Mouse (Mus musculus): ENCODE measurements around the gene Slc2a3. TPM values are rescaled to one million over a fixed set of nuclear protein-coding genes. Genes with fewer than 3 reads are reported as not detected.

Slc2a3 gene
- polyA plus RNA-seq, 1 experiment from 2014 or later: 24.4 TPM

DNA sequence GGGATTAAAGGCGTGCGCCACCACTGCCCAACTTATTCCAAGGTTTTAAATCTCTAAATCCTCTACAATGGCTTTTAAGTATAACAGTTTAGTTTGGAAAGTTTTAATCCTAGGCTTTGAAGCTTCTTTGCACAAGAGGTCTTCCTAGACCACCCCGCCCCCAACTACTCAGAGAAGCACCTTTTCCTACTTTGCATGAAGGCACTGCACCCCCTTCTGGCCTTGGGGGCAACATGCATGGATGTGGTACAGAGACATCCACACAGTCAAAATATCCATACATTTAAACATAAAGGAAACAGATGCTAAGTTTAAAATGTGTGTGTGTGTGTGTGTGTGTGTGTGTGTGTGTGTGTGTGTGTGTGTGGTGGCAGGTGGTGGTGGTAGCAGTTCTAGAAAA, 16.6 kb downstream of the Slc2a3 start:
- no peaks in the 10 kb centered on the region for H3K4me1 ChIP-seq (ENCODE audit: control insufficient read depth, insufficient read depth, low read length)
- H3K9ac ChIP-seq (ENCODE audit: low read length): no peak overlapping the region
- H3K36me3 ChIP-seq (ENCODE audit: control insufficient read depth, insufficient read depth, low read length): no peaks in the 10 kb centered on the region
- no peak overlapping the region for H3K4me2 ChIP-seq
- H3K4me3 ChIP-seq (ENCODE audit: low read depth, low read length): no peak overlapping the region
- WGBS: 99% methylated on average over 3 of the region's 3 CpGs
- H3K9me3 ChIP-seq (ENCODE audit: control insufficient read depth, low read length): no peaks in the 10 kb centered on the region
- H3K27me3 ChIP-seq (ENCODE audit: control insufficient read depth, insufficient read depth, low read length): no peaks in the 10 kb centered on the region
- ATAC-seq (ENCODE audit: low FRiP score) (no peak), DNase-seq (ENCODE audit: low spot score, missing footprints) (no peak)
- no peak overlapping the region for H3K27ac ChIP-seq (ENCODE audit: low read depth, low read length)

DNA sequence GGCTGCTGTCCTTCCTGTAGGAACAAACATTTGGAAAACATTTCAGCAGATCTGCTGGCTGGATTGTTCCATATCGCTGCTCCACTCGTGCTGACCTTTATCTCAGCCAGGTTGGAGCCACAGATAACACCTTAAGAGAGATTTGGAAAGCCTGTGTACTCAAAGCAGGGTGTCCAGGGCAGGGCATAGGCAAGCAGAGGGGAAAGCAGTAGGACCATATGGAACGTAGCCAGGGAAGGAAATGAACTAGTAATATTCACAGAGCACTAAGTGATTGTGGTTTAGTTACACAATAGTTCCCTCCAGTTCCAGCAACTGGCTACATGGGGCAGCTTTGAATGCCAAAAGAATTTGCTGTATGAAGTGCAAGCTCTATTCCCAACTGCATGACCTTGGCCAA, 19.3 kb downstream of the Slc2a3 start:
- no peaks in the 10 kb centered on the region for H3K27me3 ChIP-seq (ENCODE audit: control insufficient read depth, insufficient read depth, low read length)
- H3K9me3 ChIP-seq (ENCODE audit: control insufficient read depth, low read length): no peaks in the 10 kb centered on the region
- no peaks in the 10 kb centered on the region for H3K36me3 ChIP-seq (ENCODE audit: control insufficient read depth, insufficient read depth, low read length)
- DNase-seq (ENCODE audit: low spot score, missing footprints) (no peak), ATAC-seq (ENCODE audit: low FRiP score) (no peak)
- H3K9ac ChIP-seq (ENCODE audit: low read length): no peak overlapping the region
- WGBS: 87% methylated on average over 3 of the region's 3 CpGs
- H3K4me2 ChIP-seq: no peak overlapping the region
- no peaks in the 10 kb centered on the region for H3K4me1 ChIP-seq (ENCODE audit: control insufficient read depth, insufficient read depth, low read length)
- H3K4me3 ChIP-seq (ENCODE audit: low read depth, low read length): no peak overlapping the region
- no peak overlapping the region for H3K27ac ChIP-seq (ENCODE audit: low read depth, low read length)

DNA sequence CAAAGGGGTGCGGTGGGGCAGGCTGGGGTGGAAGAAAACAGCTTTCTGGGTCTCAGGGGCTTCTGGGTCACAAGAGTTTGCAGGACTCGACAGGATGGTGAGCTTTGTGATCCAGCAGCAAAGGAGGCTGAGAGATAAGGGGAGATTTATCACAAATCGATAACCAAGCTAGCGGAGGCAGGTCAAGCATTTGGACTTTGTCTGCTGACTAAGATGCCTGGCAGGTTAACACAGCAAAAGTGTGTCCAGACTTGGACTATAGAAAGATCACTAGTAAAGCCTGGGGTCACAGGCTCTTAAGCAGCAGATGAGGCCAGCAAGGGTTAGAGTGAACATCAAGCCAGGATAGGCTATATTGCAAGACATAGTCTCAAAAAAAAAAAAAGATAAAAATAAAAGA, 20.3 kb downstream of the Slc2a3 start:
- Histone ChIP-seq H3K4me3 (ENCODE audit: low read depth, low read length) (no peak overlapping the region), H3K36me3 (ENCODE audit: control insufficient read depth, insufficient read depth, low read length) (no peaks in the 10 kb centered on the region), H3K27me3 (ENCODE audit: control insufficient read depth, insufficient read depth, low read length) (no peaks in the 10 kb centered on the region), H3K4me1 (ENCODE audit: control insufficient read depth, insufficient read depth, low read length) (no peaks in the 10 kb centered on the region), H3K9ac (ENCODE audit: low read length) (no peak overlapping the region), H3K9me3 (ENCODE audit: control insufficient read depth, low read length) (no peaks in the 10 kb centered on the region), H3K27ac (ENCODE audit: low read depth, low read length) (no peak overlapping the region), H3K4me2 (no peak overlapping the region)
- 79% methylated on average over 4 of the region's 4 CpGs for WGBS
- ATAC-seq (ENCODE audit: low FRiP score) (no peak), DNase-seq (ENCODE audit: low spot score, missing footprints) (no peak)

DNA sequence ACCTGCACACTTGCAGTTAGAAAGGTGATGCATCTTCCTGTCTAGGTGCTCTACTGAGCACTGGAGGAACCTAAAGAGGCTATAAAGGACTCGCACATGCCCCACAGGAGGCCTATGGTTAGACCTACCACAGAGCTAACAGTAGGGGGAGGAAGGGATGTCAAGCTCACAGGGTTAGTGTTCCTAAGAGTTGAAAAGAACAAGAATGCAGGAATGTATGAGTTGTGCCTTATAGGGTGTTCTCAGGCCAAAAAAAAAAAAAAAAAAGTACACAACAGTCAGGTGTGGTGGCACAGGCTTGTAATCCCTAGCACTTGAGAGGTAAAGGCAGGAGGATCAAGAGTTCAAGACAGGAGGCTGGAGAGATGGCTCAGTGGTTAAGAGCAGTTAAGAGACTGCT, 21.5 kb downstream of the Slc2a3 start:
- H3K4me2 ChIP-seq: no peak overlapping the region
- H3K9ac ChIP-seq (ENCODE audit: low read length): no peak overlapping the region
- H3K4me3 ChIP-seq (ENCODE audit: low read depth, low read length): no peak overlapping the region
- no peaks in the 10 kb centered on the region for H3K27me3 ChIP-seq (ENCODE audit: control insufficient read depth, insufficient read depth, low read length)
- H3K36me3 ChIP-seq (ENCODE audit: control insufficient read depth, insufficient read depth, low read length): no peaks in the 10 kb centered on the region
- WGBS: 42% methylated on average over 1 of the region's 1 CpGs
- ATAC-seq (ENCODE audit: low FRiP score) (no peak), DNase-seq (ENCODE audit: low spot score, missing footprints) (no peak)
- no peaks in the 10 kb centered on the region for H3K4me1 ChIP-seq (ENCODE audit: control insufficient read depth, insufficient read depth, low read length)
- H3K27ac ChIP-seq (ENCODE audit: low read depth, low read length): no peak overlapping the region
- H3K9me3 ChIP-seq (ENCODE audit: control insufficient read depth, low read length): no peaks in the 10 kb centered on the region

DNA sequence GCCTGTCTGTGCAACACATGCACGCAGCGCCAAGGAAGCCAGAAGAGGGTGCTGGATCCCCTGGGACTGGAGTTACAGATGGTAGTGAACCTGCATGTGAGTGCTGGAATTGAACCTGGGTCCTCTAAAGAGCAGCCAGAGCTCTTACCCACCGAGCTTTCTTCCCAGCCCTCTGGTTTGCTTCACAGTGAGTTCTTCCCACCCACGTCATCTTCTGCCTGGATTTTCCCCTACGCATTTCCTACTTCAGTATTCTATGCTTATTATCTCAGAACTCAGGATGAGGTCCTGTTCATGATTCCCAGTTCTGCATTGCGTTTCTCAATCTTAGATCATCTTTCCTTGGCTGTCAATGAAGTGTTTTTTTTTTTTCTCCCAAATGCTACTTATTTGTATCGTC, 25.4 kb downstream of the Slc2a3 start:
- H3K4me3 ChIP-seq (ENCODE audit: low read depth, low read length): no peak overlapping the region
- H3K36me3 ChIP-seq (ENCODE audit: control insufficient read depth, insufficient read depth, low read length): no peaks in the 10 kb centered on the region
- H3K27me3 ChIP-seq (ENCODE audit: control insufficient read depth, insufficient read depth, low read length): no peaks in the 10 kb centered on the region
- no peaks in the 10 kb centered on the region for H3K9me3 ChIP-seq (ENCODE audit: control insufficient read depth, low read length)
- no peak overlapping the region for H3K9ac ChIP-seq (ENCODE audit: low read length)
- H3K4me2 ChIP-seq: no peak overlapping the region
- DNase-seq (ENCODE audit: low spot score, missing footprints): no peak
- H3K4me1 ChIP-seq (ENCODE audit: control insufficient read depth, insufficient read depth, low read length): no peaks in the 10 kb centered on the region
- WGBS: 82% methylated on average over 7 of the region's 7 CpGs
- ATAC-seq (ENCODE audit: low FRiP score): no peak
- no peak overlapping the region for H3K27ac ChIP-seq (ENCODE audit: low read depth, low read length)

DNA sequence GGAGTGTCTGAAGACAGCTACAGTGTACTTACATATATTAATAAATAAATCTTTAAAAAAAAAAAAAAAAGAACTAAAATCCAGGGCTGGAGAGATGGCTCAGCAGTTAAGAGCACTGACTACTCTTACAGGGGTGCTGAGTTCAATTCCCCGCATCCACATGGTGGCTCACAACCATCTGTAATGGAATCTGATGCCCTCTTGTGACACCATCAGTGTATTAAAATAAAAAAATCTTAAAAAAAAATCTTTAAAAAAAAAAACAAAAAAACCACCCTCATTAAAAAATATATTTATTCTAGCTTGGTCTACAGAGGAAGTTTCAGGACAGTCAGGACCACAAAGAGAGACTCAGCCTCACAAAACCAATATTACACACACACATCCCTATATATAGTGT, 27.1 kb downstream of the Slc2a3 start:
- H3K9me3 ChIP-seq (ENCODE audit: control insufficient read depth, low read length): no peaks in the 10 kb centered on the region
- no peak overlapping the region for H3K4me3 ChIP-seq (ENCODE audit: low read depth, low read length)
- peaks cover 5% of the 10 kb centered on the region; the same call in 1 of the 2 replicates for H3K4me1 ChIP-seq (ENCODE audit: control insufficient read depth, insufficient read depth, low read length)
- no peaks in the 10 kb centered on the region for H3K27me3 ChIP-seq (ENCODE audit: control insufficient read depth, insufficient read depth, low read length)
- H3K9ac ChIP-seq (ENCODE audit: low read length): no peak overlapping the region
- no peaks in the 10 kb centered on the region for H3K36me3 ChIP-seq (ENCODE audit: control insufficient read depth, insufficient read depth, low read length)
- ATAC-seq (ENCODE audit: low FRiP score) (no peak), DNase-seq (ENCODE audit: low spot score, missing footprints) (no peak)
- H3K27ac ChIP-seq (ENCODE audit: low read depth, low read length): no peak overlapping the region
- no peak overlapping the region for H3K4me2 ChIP-seq
- WGBS: 90% methylated on average over 1 of the region's 1 CpGs

DNA sequence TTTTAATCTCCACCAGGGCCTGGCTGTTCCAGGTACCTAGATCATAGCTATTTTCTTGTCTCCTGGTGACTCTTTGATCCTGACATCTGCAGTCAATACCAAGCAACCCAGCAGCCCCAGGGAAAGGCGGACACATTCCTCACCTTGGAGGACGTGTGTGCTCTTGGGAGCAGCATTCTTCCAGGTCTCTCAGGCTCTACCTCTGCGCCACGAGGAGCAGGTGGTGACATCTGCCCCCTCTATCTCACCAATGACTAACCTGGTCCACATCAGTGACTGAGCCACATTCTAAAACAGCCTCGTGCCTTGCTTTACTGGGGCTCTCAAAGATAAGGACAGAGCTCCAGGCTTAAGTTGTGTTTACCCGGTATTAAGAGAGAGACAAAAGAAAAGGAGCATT, 28.7 kb downstream of the Slc2a3 start:
- no peak overlapping the region for H3K4me3 ChIP-seq (ENCODE audit: low read depth, low read length)
- ATAC-seq (ENCODE audit: low FRiP score) (no peak), DNase-seq (ENCODE audit: low spot score, missing footprints) (no peak)
- H3K9me3 ChIP-seq (ENCODE audit: control insufficient read depth, low read length): no peaks in the 10 kb centered on the region
- no peak overlapping the region for H3K9ac ChIP-seq (ENCODE audit: low read length)
- H3K27ac ChIP-seq (ENCODE audit: low read depth, low read length): no peak overlapping the region
- H3K4me1 ChIP-seq (ENCODE audit: control insufficient read depth, insufficient read depth, low read length): peaks cover 5% of the 10 kb centered on the region; the same call in 1 of the 2 replicates
- 57% methylated on average over 6 of the region's 6 CpGs for WGBS
- H3K4me2 ChIP-seq: no peak overlapping the region
- no peaks in the 10 kb centered on the region for H3K27me3 ChIP-seq (ENCODE audit: control insufficient read depth, insufficient read depth, low read length)
- H3K36me3 ChIP-seq (ENCODE audit: control insufficient read depth, insufficient read depth, low read length): no peaks in the 10 kb centered on the region

DNA sequence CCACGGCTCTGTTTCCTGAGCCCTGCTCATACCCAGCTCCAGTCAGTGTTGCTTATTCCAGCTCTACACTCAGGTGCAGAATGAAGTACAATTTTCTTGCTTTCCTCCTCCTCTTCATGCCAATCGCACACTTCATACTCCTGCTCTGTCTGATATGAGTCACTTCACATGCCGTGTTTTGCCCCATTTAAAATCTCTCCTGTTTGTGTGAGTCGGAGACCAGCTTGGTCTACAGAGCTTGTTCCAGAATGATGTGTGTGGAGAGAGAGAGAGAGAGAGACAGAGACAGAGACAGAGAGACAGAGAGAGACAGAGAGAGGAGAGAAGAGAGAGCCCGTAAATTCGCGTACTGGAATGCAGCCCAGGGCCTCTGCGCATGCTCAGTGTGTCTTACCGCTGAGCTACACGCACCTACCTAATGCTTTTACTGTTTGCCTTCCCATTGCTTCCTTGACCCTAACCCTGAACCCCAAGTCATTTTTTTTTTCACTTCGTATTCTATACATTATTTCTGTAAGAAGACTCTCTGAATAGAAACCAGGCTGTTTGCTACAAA, 30.6 kb downstream of the Slc2a3 start:
- ATAC-seq (ENCODE audit: low FRiP score) (no peak), DNase-seq (ENCODE audit: low spot score, missing footprints) (no peak)
- WGBS: 91% methylated on average over 11 of the region's 11 CpGs
- no peaks in the 10 kb centered on the region for H3K27me3 ChIP-seq (ENCODE audit: control insufficient read depth, insufficient read depth, low read length)
- H3K36me3 ChIP-seq (ENCODE audit: control insufficient read depth, insufficient read depth, low read length): no peaks in the 10 kb centered on the region
- H3K4me2 ChIP-seq: no peak overlapping the region
- no peak overlapping the region for H3K9ac ChIP-seq (ENCODE audit: low read length)
- no peak overlapping the region for H3K27ac ChIP-seq (ENCODE audit: low read depth, low read length)
- no peaks in the 10 kb centered on the region for H3K9me3 ChIP-seq (ENCODE audit: control insufficient read depth, low read length)
- no peak overlapping the region for H3K4me3 ChIP-seq (ENCODE audit: low read depth, low read length)
- peaks cover 8% of the 10 kb centered on the region; the same call in 1 of the 2 replicates for H3K4me1 ChIP-seq (ENCODE audit: control insufficient read depth, insufficient read depth, low read length)

DNA sequence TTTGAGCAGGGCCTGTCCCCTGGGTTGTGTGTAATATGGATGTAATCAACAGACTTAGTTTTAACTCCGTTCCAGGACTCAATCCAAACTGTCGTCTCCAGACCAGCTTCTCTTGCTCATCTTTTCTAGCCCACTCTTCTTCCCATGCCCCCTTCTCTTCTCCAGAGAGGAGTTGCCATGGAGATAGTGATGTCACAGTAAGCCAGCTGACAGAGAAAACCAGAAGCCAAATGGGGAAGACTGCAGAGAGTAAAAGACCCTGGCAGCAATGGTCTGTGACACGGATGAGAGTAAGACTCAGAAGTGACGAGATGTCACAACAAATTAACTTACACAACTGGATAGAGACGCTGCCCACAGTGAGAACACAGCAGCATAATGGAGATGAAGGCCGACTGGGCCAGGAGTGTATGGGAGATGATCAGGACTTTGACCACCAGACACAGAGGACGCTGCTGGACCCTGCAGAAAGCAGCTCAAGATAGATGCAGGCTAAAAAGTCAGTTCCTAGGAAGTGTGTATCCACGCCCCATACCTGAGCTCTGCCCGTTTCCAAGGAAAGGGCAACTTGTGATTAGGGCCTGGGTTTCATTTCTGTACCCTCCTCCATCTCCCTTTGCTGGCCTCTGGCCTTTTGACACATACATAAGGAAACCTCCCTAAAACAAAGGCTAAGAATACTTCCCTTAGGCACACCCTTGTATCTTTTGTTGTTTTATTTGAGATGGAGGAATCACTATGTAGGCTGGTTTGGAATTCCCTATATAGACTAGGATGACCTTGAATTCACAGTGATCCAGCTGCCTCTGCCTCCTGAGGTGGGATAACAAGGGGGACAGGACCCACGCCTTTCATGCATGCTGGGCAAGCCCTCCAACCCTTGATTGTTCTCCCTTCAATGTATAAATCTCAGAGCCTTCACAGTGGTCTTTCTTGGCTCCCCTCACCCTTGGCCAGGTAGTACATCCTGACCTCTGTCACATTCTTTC, 31.4 kb downstream of the Slc2a3 start:
- Histone ChIP-seq H3K9me3 (ENCODE audit: control insufficient read depth, low read length) (no peaks in the 10 kb centered on the region), H3K36me3 (ENCODE audit: control insufficient read depth, insufficient read depth, low read length) (no peaks in the 10 kb centered on the region), H3K4me2 (no peak overlapping the region), H3K27me3 (ENCODE audit: control insufficient read depth, insufficient read depth, low read length) (no peaks in the 10 kb centered on the region), H3K9ac (ENCODE audit: low read length) (no peak overlapping the region), H3K4me1 (ENCODE audit: control insufficient read depth, insufficient read depth, low read length) (peaks cover 12% of the 10 kb centered on the region; the same call in 1 of the 2 replicates), H3K4me3 (ENCODE audit: low read depth, low read length) (no peak overlapping the region), H3K27ac (ENCODE audit: low read depth, low read length) (no peak overlapping the region)
- 41% methylated on average over 10 of the region's 10 CpGs for WGBS
- ATAC-seq (ENCODE audit: low FRiP score): peak; percentile 47; the same call in 1 of the 2 replicates
- no peak for DNase-seq (ENCODE audit: low spot score, missing footprints)
